In the genomic region with DNA sequence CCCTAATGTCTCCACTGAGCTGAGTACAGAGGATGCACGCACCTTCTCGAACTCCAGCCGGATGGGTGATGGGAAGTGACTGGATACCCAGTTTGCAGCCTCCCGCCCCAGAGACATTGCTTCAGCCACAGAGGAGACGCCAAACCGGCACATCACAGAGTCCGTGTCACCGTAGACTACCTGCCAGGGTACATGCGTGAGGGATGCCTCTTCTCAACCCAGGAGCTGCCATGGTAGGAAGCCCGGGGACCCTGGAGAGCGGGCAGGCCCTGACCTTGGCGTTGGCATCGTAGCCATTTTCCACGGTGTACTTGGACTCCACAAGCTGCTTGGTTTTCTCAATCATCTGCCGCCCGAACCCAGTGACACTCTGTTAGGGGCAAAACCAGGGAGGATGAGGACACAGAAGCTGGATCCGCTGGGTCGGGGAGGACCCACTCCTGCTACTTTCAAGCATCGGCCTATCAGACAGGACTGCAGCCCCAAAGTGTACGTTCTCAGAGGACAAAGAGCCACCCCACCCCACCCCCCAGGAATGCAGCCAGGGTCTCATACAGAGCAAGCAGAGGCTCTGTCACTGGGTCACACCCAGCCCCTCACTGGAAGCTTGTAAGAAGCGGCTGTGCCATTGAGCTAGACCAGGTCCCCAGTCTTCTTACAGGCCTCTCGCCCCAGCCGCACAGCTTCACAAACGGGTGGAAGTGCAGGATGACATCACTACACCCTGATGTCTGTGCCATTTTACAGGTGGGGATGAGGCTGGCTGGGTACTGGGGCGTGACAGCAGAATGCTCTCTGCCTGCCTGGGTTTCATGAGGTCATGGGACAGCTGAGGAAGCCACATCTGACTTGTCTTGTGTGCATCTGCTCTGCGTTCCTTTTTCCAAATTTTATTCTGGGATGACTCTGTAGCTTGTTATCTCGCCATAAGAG, we compare ENCODE assay signal across 23 mouse cellular contexts. TPM values are rescaled to one million over a fixed set of nuclear protein-coding genes. Genes with fewer than 3 reads are reported as not detected.
DNase-seq lines count a peak whose midpoint lies in the region; ATAC-seq and TF ChIP-seq lines count a peak whose summit lies in the region.
"Had no signal": no experiment of that assay in that cellular context is flagged by ENCODE, and none has a peak within 500 bp of the region (broad histone marks: within the 10 kb centered on the region; RNA-seq: fewer than 3 reads in every experiment).

No protein-coding gene starts in this region.

- H3K4me3 ChIP-seq in hindbrain, embryonic 16.5 days (ENCODE audit: low read length), result no peak overlapping the region
- no peak overlapping the region for H3K4me3 ChIP-seq in hindbrain, postnatal 0 days (ENCODE audit: low read length)
- H3K4me3 ChIP-seq: embryonic facial prominence, embryonic 13.5 days; erythroblast, embryonic 14.5 days; forebrain, embryonic 12.5 days; gastrocnemius, adult 2 months; heart, embryonic 12.5 days; myocyte; neural tube, embryonic 13.5 days had no signal

- no peak for DNase-seq in frontal cortex, postnatal 14 days (ENCODE audit: low spot score in 2 of 2)
- DNase-seq in hindbrain, postnatal 0 days (ENCODE audit: low spot score), result no peak
- peak; percentile 65 to 75 for DNase-seq in B cell, adult 2 months
- DNase-seq in ZHBTc4 (ENCODE audit: low read depth, low spot score), result peak; percentile 52
- DNase-seq in adrenal gland, postnatal 4 days (ENCODE audit: low spot score in 2 of 2), result no peak
- DNase-seq: adrenal gland, postnatal 25 days; embryo, embryonic 11 days had no signal

- H3K4me2 ChIP-seq in hindbrain, embryonic 16.5 days (ENCODE audit: low read length), result no peak overlapping the region
- no peak overlapping the region for H3K4me2 ChIP-seq in hindbrain, postnatal 0 days (ENCODE audit: low read depth, low read length)
- H3K4me2 ChIP-seq: embryonic facial prominence, embryonic 13.5 days; forebrain, embryonic 12.5 days; heart, embryonic 12.5 days; neural tube, embryonic 13.5 days had no signal

- no peaks in the 10 kb centered on the region for H3K9me3 ChIP-seq in hindbrain, embryonic 16.5 days (ENCODE audit: control insufficient read depth, low read length)
- H3K9me3 ChIP-seq in hindbrain, postnatal 0 days (ENCODE audit: low read length), result no peaks in the 10 kb centered on the region
- H3K9me3 ChIP-seq: embryonic facial prominence, embryonic 13.5 days; forebrain, embryonic 12.5 days; heart, embryonic 12.5 days; neural tube, embryonic 13.5 days had no signal

- H3K36me3 ChIP-seq in hindbrain, embryonic 16.5 days (ENCODE audit: control insufficient read depth, insufficient read depth, low read length), result peaks cover 9% of the 10 kb centered on the region
- peaks cover 10% of the 10 kb centered on the region for H3K36me3 ChIP-seq in hindbrain, postnatal 0 days (ENCODE audit: insufficient read depth, low read length)

- ATAC-seq in frontal cortex, adult (ENCODE audit: low TSS enrichment), result peak; percentile 22; the same call in 1 of the 2 replicates
- ATAC-seq in hindbrain, embryonic 16.5 days, result no peak
- no peak for ATAC-seq in hindbrain, postnatal 0 days
- no peak for ATAC-seq in megakaryocyte-erythroid progenitor cell, adult 5-6 weeks (replicated peaks; ENCODE audit: low FRiP score, low TSS enrichment, poor library complexity, severe bottlenecking)
- ATAC-seq: midbrain, embryonic 16.5 days had no signal

- H3K9ac ChIP-seq in hindbrain, embryonic 16.5 days (ENCODE audit: low read depth, low read length), result peak overlapping the region; percentile 13; the same call in 1 of the 2 replicates
- no peak overlapping the region for H3K9ac ChIP-seq in hindbrain, postnatal 0 days (replicated peaks; ENCODE audit: low read length)
- H3K9ac ChIP-seq: embryonic facial prominence, embryonic 13.5 days; forebrain, embryonic 12.5 days; heart, embryonic 12.5 days; neural tube, embryonic 13.5 days had no signal

- no peak for TF ChIP-seq CTCF in hindbrain, postnatal 0 days (IDR thresholded peaks at IDR 0.05; ENCODE audit: low read depth)

- no peak overlapping the region for H3K27ac ChIP-seq in hindbrain, embryonic 16.5 days (ENCODE audit: low read depth, low read length)
- no peak overlapping the region for H3K27ac ChIP-seq in hindbrain, postnatal 0 days
- H3K27ac ChIP-seq: embryonic facial prominence, embryonic 13.5 days; forebrain, embryonic 12.5 days; gastrocnemius, adult 2 months; kidney, postnatal 0 days; neural tube, embryonic 13.5 days had no signal

- H3K4me1 ChIP-seq in hindbrain, embryonic 16.5 days (ENCODE audit: control insufficient read depth, insufficient read depth, low read depth, low read length), result no peaks in the 10 kb centered on the region
- no peaks in the 10 kb centered on the region for H3K4me1 ChIP-seq in hindbrain, postnatal 0 days (ENCODE audit: insufficient read depth, low read length)
- H3K4me1 ChIP-seq: embryonic facial prominence, embryonic 13.5 days; forebrain, embryonic 12.5 days; neural tube, embryonic 13.5 days had no signal

- 94% methylated on average over 27 of the region's 27 CpGs for WGBS in hindbrain, embryonic 16.5 days
- 95% methylated on average over 27 of the region's 27 CpGs for WGBS in hindbrain, postnatal 0 days

- H3K27me3 ChIP-seq in hindbrain, embryonic 16.5 days (replicated peaks; ENCODE audit: control insufficient read depth, insufficient read depth, low read length), result no peaks in the 10 kb centered on the region
- H3K27me3 ChIP-seq in hindbrain, postnatal 0 days (ENCODE audit: insufficient read depth, low read length), result no peaks in the 10 kb centered on the region
- H3K27me3 ChIP-seq: embryonic facial prominence, embryonic 13.5 days; forebrain, embryonic 12.5 days; heart, embryonic 12.5 days; neural tube, embryonic 13.5 days had no signal

RNA-seq across cellular contexts. Expression of gene Spib, which starts 4.1 kb away (rescaled TPM):
- not detected in 2 replicates for polyA plus RNA-seq in hindbrain, embryonic 16.5 days (2015; fragmentation: Nextera tagmentation; extraction: Ambion mirVana)
- total RNA-seq in hindbrain, postnatal 0 days (2014; rRNA removed), result 0.05 TPM in 1 of 2 replicates, not detected in the other
- polyA plus RNA-seq in hindbrain, postnatal 0 days (2015; fragmentation: Nextera tagmentation; extraction: Ambion mirVana), result 0.06 TPM in 1 of 2 replicates, not detected in the other
- total RNA-seq in adrenal gland, postnatal 4 days (2021), result 1 to 10 TPM in 1 of 2 experiments, under 1 TPM in 1; 0.84 to 2.9 TPM
- total RNA-seq in megakaryocyte-erythroid progenitor cell, adult 5-6 weeks (2014; fragmentation: Nextera tagmentation), result 0.67 and 4.7 TPM in 2 replicates
- not detected in 2 replicates for total RNA-seq in megakaryocyte-erythroid progenitor cell, adult 5-6 weeks (2017)
- total RNA-seq: hematopoietic stem cell, adult 5-6 weeks; layer of hippocampus, adult 18-20 months; layer of hippocampus, postnatal 14 days had no signal
- polyA plus RNA-seq: forebrain, embryonic 12.5 days; heart, embryonic 12.5 days; midbrain, embryonic 16.5 days had no signal

RNA-seq across cellular contexts. Expression of gene Mybpc2, which starts 11.5 kb away (rescaled TPM):
- polyA plus RNA-seq in hindbrain, embryonic 16.5 days (2015; fragmentation: Nextera tagmentation; extraction: Ambion mirVana), result 0.14 and 0.15 TPM in 2 replicates
- total RNA-seq in hindbrain, postnatal 0 days (2014; rRNA removed), result 0.14 and 0.47 TPM in 2 replicates
- polyA plus RNA-seq in hindbrain, postnatal 0 days (2015; fragmentation: Nextera tagmentation; extraction: Ambion mirVana), result 0.19 and 0.25 TPM in 2 replicates
- 1 to 10 TPM; 6.6 to 9.9 TPM for total RNA-seq in adrenal gland, postnatal 4 days (2021)
- 0.48 TPM in 1 of 2 replicates, not detected in the other for total RNA-seq in megakaryocyte-erythroid progenitor cell, adult 5-6 weeks (2014; fragmentation: Nextera tagmentation)
- total RNA-seq in megakaryocyte-erythroid progenitor cell, adult 5-6 weeks (2017), result not detected in 2 replicates
- total RNA-seq: adrenal gland, postnatal 25 days; hematopoietic stem cell, adult 5-6 weeks had no signal
- polyA plus RNA-seq: erythroblast, embryonic 14.5 days; liver, adult 2 months had no signal

RNA-seq across cellular contexts. Expression of gene Pold1, which starts 12.7 kb away (rescaled TPM):
- 20.5 and 26.3 TPM in 2 replicates for polyA plus RNA-seq in hindbrain, embryonic 16.5 days (2015; fragmentation: Nextera tagmentation; extraction: Ambion mirVana)
- 26.3 and 30.0 TPM in 2 replicates for total RNA-seq in hindbrain, postnatal 0 days (2014; rRNA removed)
- polyA plus RNA-seq in hindbrain, postnatal 0 days (2015; fragmentation: Nextera tagmentation; extraction: Ambion mirVana), result 17.6 and 18.7 TPM in 2 replicates
- 10 to 100 TPM; 41.4 to 49.3 TPM for total RNA-seq in adrenal gland, postnatal 4 days (2021)
- total RNA-seq in megakaryocyte-erythroid progenitor cell, adult 5-6 weeks (2014; fragmentation: Nextera tagmentation), result 194 and 214 TPM in 2 replicates
- 61.0 and 90.8 TPM in 2 replicates for total RNA-seq in megakaryocyte-erythroid progenitor cell, adult 5-6 weeks (2017)

RNA-seq across cellular contexts. Expression of gene Nr1h2, which starts 17.8 kb away (rescaled TPM):
- polyA plus RNA-seq in hindbrain, embryonic 16.5 days (2015; fragmentation: Nextera tagmentation; extraction: Ambion mirVana), result 62.0 and 66.1 TPM in 2 replicates
- total RNA-seq in hindbrain, postnatal 0 days (2014; rRNA removed), result 71.2 and 76.4 TPM in 2 replicates
- polyA plus RNA-seq in hindbrain, postnatal 0 days (2015; fragmentation: Nextera tagmentation; extraction: Ambion mirVana), result 50.5 and 57.6 TPM in 2 replicates
- total RNA-seq in adrenal gland, postnatal 4 days (2021), result 100 to 1,000 TPM; 128 to 129 TPM
- 68.7 and 69.2 TPM in 2 replicates for total RNA-seq in megakaryocyte-erythroid progenitor cell, adult 5-6 weeks (2014; fragmentation: Nextera tagmentation)
- total RNA-seq in megakaryocyte-erythroid progenitor cell, adult 5-6 weeks (2017), result 28.8 and 59.9 TPM in 2 replicates

RNA-seq across cellular contexts. Expression of gene Napsa, which starts 36.3 kb away (rescaled TPM):
- polyA plus RNA-seq in hindbrain, embryonic 16.5 days (2015; fragmentation: Nextera tagmentation; extraction: Ambion mirVana), result 1.1 and 1.6 TPM in 2 replicates
- total RNA-seq in hindbrain, postnatal 0 days (2014; rRNA removed), result 0.90 TPM in 1 of 2 replicates, not detected in the other
- polyA plus RNA-seq in hindbrain, postnatal 0 days (2015; fragmentation: Nextera tagmentation; extraction: Ambion mirVana), result 0.26 and 0.69 TPM in 2 replicates
- 10 to 100 TPM in 1 of 2 experiments, 1 to 10 TPM in 1; 2.5 to 18.3 TPM for total RNA-seq in adrenal gland, postnatal 4 days (2021)
- total RNA-seq in megakaryocyte-erythroid progenitor cell, adult 5-6 weeks (2014; fragmentation: Nextera tagmentation), result 5.3 and 10.3 TPM in 2 replicates
- 2.0 and 11.0 TPM in 2 replicates for total RNA-seq in megakaryocyte-erythroid progenitor cell, adult 5-6 weeks (2017)
- total RNA-seq: layer of hippocampus, adult 18-20 months had no signal
- polyA plus RNA-seq: heart, embryonic 12.5 days; myocyte had no signal

Comparison
In these comparisons a context has a peak if more than half of its experiments do, and no peak if none do; other contexts are left out.
1. DNase-seq: peak in B cell, adult 2 months (2 of 2) and ZHBTc4 (single experiment); none in frontal cortex, postnatal 14 days (0 of 2), hindbrain, postnatal 0 days (single experiment) and adrenal gland, postnatal 4 days (0 of 2).